Mouse (Mus musculus) ES-E14 (cell line): ENCODE results near the gene Sema4a. TPM values are rescaled to one million over a fixed set of nuclear protein-coding genes. Genes with fewer than 3 reads are reported as not detected.

Experiments
- DNase-seq: peaks from one replicate; pipeline ENCODE4 v3.0.0-alpha.2; 2013; ENCODE audit warnings: low read depth, low spot score
- H3K27ac ChIP-seq: 2 replicates; pipeline ENCODE4 v1.5.1; 2012; ENCODE audit warnings: low read depth, mild to moderate bottlenecking, low read length, moderate library complexity, mixed read lengths; ENCODE audit not compliant: poor library complexity, insufficient read depth, severe bottlenecking
- H3K36me3 ChIP-seq: 2 replicates; pipeline ENCODE4 v1.6.1; 2012; ENCODE audit warnings: mild to moderate bottlenecking, low read length, moderate library complexity, mixed read lengths; ENCODE audit not compliant: control insufficient read depth, poor library complexity, insufficient read depth, severe bottlenecking
- H3K4me1 ChIP-seq, 2 experiments: fragments of 150-350 bp in 1 of 2; sonication (generic) in 1 of 2; 2 replicates each; pipeline ENCODE4 v1.6.1; 2012; ENCODE audit warnings: low read length in 2 of 2, mild to moderate bottlenecking in 1 of 2, mixed read lengths in 1 of 2; ENCODE audit not compliant: control insufficient read depth in 2 of 2, insufficient read depth in 2 of 2, poor library complexity in 1 of 2
- H3K4me3 ChIP-seq, 2 experiments: fragments of 150-350 bp in 1 of 2; sonication (generic) in 1 of 2; 2 replicates each; pipeline ENCODE4 v1.5.1; 2012; ENCODE audit warnings: low read length in 2 of 2, low read depth in 1 of 2, mild to moderate bottlenecking in 1 of 2, mixed read lengths in 1 of 2; ENCODE audit not compliant: insufficient read depth in 1 of 2, poor library complexity in 1 of 2, severe bottlenecking in 1 of 2
- H3K9ac ChIP-seq: 2 replicates; pipeline ENCODE4 v1.6.1; 2012; ENCODE audit warnings: low read depth, mild to moderate bottlenecking, low read length, mixed read lengths; ENCODE audit not compliant: poor library complexity, insufficient read depth, severe bottlenecking
- H3K9me3 ChIP-seq: fragments of 150-350 bp; sonication (generic); 2 replicates; pipeline ENCODE4 v1.6.1; 2012; ENCODE audit warnings: low read depth, mild to moderate bottlenecking, low read length; ENCODE audit not compliant: control insufficient read depth, insufficient read depth
- CHD2 ChIP-seq: IDR thresholded peaks from 2 replicates; pipeline ENCODE4 v1.6.1; 2014; ENCODE audit warnings: mild to moderate bottlenecking, low read depth, low read length, inconsistent platforms
- HCFC1 ChIP-seq: IDR thresholded peaks from 2 replicates; pipeline ENCODE4 v1.6.1; 2012; ENCODE audit warnings: low read length, inconsistent platforms, borderline replicate concordance; ENCODE audit not compliant: insufficient read depth
- MAFK ChIP-seq: IDR thresholded peaks from 2 replicates; pipeline ENCODE4 v1.6.1; 2014; ENCODE audit warnings: mild to moderate bottlenecking, low read depth, low read length, inconsistent platforms; ENCODE audit not compliant: insufficient read depth
- ZC3H11A ChIP-seq: IDR thresholded peaks from 2 replicates; pipeline ENCODE4 v1.6.1; 2012; ENCODE audit warnings: low read depth, mild to moderate bottlenecking, inconsistent platforms, low read length, borderline replicate concordance
- ZNF384 ChIP-seq: IDR thresholded peaks from 2 replicates; pipeline ENCODE4 v1.6.1; 2012; ENCODE audit warnings: low read depth, low read length, inconsistent platforms
- in situ Hi-C, 2 experiments: fragments of 600-800 bp; cut with MboI; formaldehyde crosslinking; loops; one replicate each; pipeline ENCODE4 v1.15.1; 2025; ENCODE audit warnings: low sequenced_read_pairs in 2 of 2, inconsistent platforms in 1 of 2; ENCODE audit not compliant: unreplicated experiment in 2 of 2
- total RNA-seq: library from RNA; depleted of rRNA; stranded (reverse); fragments of 300-350 nt; gene quantifications from 2 replicates; pipeline ENCODE4 v1.2.3, GENCODE M21; 2012

The Sema4a gene
- total RNA-seq, 1 experiment, result 8.8 TPM

- H3K9ac ChIP-seq, result no peak overlapping the region
- TF ChIP-seq CHD2, result no peak
- TF ChIP-seq ZNF384, result no peak
- no peak for TF ChIP-seq MAFK
- no peak for TF ChIP-seq ZC3H11A
- no peak for TF ChIP-seq HCFC1
- peaks cover 2 to 20% of the 10 kb centered on the region in 2 experiments; a peak in 3 of 4 replicates for H3K4me1 ChIP-seq
- peak overlapping the region; percentile 56 to 67 for H3K4me3 ChIP-seq
- no peak for DNase-seq
- H3K27ac ChIP-seq, result no peak overlapping the region
- no peaks in the 10 kb centered on the region for H3K36me3 ChIP-seq
- no peaks in the 10 kb centered on the region for H3K9me3 ChIP-seq
- in situ Hi-C loops, result no loop called here
Observed at GRCm38 (mm10) chr3:88502031-88502571, 41.1 kb upstream of the Sema4a start.

DNA sequence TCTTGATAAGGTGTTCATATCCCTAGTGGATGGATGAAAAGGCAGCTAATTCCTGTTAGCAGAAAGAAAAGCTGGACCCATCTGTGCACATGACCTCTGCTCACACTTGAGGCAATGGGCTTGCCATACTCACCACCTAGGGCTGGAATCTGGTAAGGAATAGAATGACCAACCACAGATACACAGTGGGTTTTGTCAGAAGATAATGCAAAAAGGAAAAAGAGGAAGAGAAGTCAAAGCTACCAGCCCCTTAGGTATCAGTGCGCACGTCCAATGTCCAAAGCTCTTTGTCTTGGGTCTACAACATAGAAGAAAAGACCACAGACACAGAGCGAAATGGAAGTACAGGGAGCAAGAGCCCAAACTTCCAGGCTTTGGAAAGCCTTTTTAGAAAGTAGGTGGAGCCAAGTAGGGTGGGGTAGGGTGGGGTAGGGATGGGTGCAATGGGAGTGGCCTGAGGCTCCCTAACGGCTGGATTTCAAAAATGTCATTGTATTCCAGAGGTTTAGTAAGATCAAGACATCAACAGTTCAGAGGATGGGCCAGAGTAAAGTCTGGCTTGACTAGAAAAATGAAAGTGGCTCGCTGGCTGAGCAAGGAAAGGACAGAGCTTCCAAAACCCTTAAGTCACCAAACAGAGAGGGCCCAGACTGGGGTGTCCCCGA lies 40.5 kb upstream of the Sema4a start:
- H3K9me3 ChIP-seq, result no peaks in the 10 kb centered on the region
- peaks cover 2 to 21% of the 10 kb centered on the region in 2 experiments; a peak in 3 of 4 replicates for H3K4me1 ChIP-seq
- in situ Hi-C loops, result no loop called here
- H3K4me3 ChIP-seq, result peak overlapping the region; percentile 56 to 67; a peak in 3 of 4 replicates
- DNase-seq, result no peak
- H3K9ac ChIP-seq, result no peak overlapping the region
- TF ChIP-seq CHD2, result no peak
- TF ChIP-seq ZNF384, result no peak
- no peak for TF ChIP-seq HCFC1
- TF ChIP-seq MAFK, result no peak
- no peak for TF ChIP-seq ZC3H11A
- H3K36me3 ChIP-seq, result no peaks in the 10 kb centered on the region
- H3K27ac ChIP-seq, result no peak overlapping the region

- no peaks in the 10 kb centered on the region for H3K36me3 ChIP-seq
- peaks cover 2 to 20% of the 10 kb centered on the region in 2 experiments; a peak in 3 of 4 replicates for H3K4me1 ChIP-seq
- no peak overlapping the region for H3K4me3 ChIP-seq
- no peak overlapping the region for H3K9ac ChIP-seq
- DNase-seq, result no peak
- in situ Hi-C loops, result no loop called here
- H3K27ac ChIP-seq, result no peak overlapping the region
- H3K9me3 ChIP-seq, result no peaks in the 10 kb centered on the region
- no peak for TF ChIP-seq ZNF384
- TF ChIP-seq HCFC1, result no peak
- TF ChIP-seq ZC3H11A, result no peak
- no peak for TF ChIP-seq MAFK
- no peak for TF ChIP-seq CHD2
Observed at GRCm38 (mm10) chr3:88500655-88501365, 39.8 kb upstream of the Sema4a start.

- Histone ChIP-seq H3K36me3 (no peaks in the 10 kb centered on the region), H3K4me3 (no peak overlapping the region), H3K27ac (no peak overlapping the region), H3K9me3 (no peaks in the 10 kb centered on the region), H3K4me1 (peaks cover 2 to 19% of the 10 kb centered on the region in 2 experiments; a peak in 3 of 4 replicates), H3K9ac (no peak overlapping the region)
- in situ Hi-C loops, result no loop called here
- no peak for TF ChIP-seq ZC3H11A
- TF ChIP-seq HCFC1, result no peak
- no peak for TF ChIP-seq CHD2
- TF ChIP-seq MAFK, result no peak
- TF ChIP-seq ZNF384, result no peak
- no peak for DNase-seq
Observed at GRCm38 (mm10) chr3:88500087-88500486, 39.1 kb upstream of the Sema4a start.
